Mouse (Mus musculus) kidney, postnatal 0 days (tissue): Measurements from ENCODE around the gene Col9a2. TPM values are rescaled to one million over a fixed set of nuclear protein-coding genes. Genes with fewer than 3 reads are reported as not detected.

Experiments
- ATAC-seq: fragments of 200-750 bp; cut with Nextera tagmentation; replicated peaks from 2 replicates; pipeline ENCODE4 v1.8.0; 2017; ENCODE audit warnings: low read depth, moderate number of reproducible peaks, moderate TSS enrichment, moderate library complexity; ENCODE audit not compliant: low FRiP score
- DNase-seq: peaks from one replicate; pipeline ENCODE4 v3.0.0-alpha.2; 2016; ENCODE audit warnings: low spot score
- H3K27ac ChIP-seq: fragments of 300-500 bp; sonication (generic); 2 replicates; pipeline ENCODE4 v1.5.1; 2014; ENCODE audit warnings: mild to moderate bottlenecking
- H3K27me3 ChIP-seq: fragments of 300-500 bp; sonication (generic); 2 replicates; pipeline ENCODE4 v1.6.1; 2014; ENCODE audit warnings: low read length, mixed read lengths; ENCODE audit not compliant: insufficient read depth
- H3K36me3 ChIP-seq: fragments of 300-500 bp; sonication (generic); 2 replicates; pipeline ENCODE4 v1.6.1; 2014; ENCODE audit warnings: low read length, mixed read lengths; ENCODE audit not compliant: insufficient read depth
- H3K4me1 ChIP-seq: fragments of 300-500 bp; sonication (generic); replicated peaks from 2 replicates; pipeline ENCODE4 v1.6.1; 2014; ENCODE audit warnings: antibody characterized with exemption, low read length, mixed read lengths; ENCODE audit not compliant: insufficient read depth
- H3K4me2 ChIP-seq: fragments of 300-500 bp; sonication (generic); 2 replicates; pipeline ENCODE4 v1.6.1; 2014; ENCODE audit warnings: mild to moderate bottlenecking, low read length, moderate library complexity, mixed read lengths
- H3K4me3 ChIP-seq: fragments of 300-500 bp; sonication (generic); replicated peaks from 2 replicates; pipeline ENCODE4 v1.5.1; 2014; ENCODE audit warnings: low read depth, low read length
- H3K9ac ChIP-seq: fragments of 300-500 bp; sonication (generic); 2 replicates; pipeline ENCODE4 v1.6.1; 2014; ENCODE audit warnings: low read depth, low read length
- H3K9me3 ChIP-seq: fragments of 300-500 bp; sonication (generic); replicated peaks from 2 replicates; pipeline ENCODE4 v1.6.1; 2016; ENCODE audit warnings: low read length, inconsistent platforms, mixed read lengths
- CTCF ChIP-seq: IDR thresholded peaks from 2 replicates; pipeline ENCODE4 v1.5.1; 2016; ENCODE audit warnings: antibody characterized with exemption, low read depth, mild to moderate bottlenecking, moderate library complexity
- WGBS: fragments of 180-500 bp; shearing (Covaris S2); extraction: QIAGEN DNeasy Blood & Tissue Kit; methylation state at CpG from one replicate; pipeline ENCODE4 v1.1.7; 2014; 5-methylcytosine and 5-hydroxymethylcytosine counted together
- polyA plus RNA-seq: library from polyadenylated mRNA; unstranded; fragments of >200 nt; fragmentation: Nextera tagmentation; extraction: Ambion mirVana; gene quantifications from 2 replicates; pipeline ENCODE4 v1.2.1, GENCODE M21; 2015

Gene Col9a2
- polyA plus RNA-seq, 1 experiment from 2014 or later, result 3.0 TPM

- no peaks in the 10 kb centered on the region for H3K27me3 ChIP-seq
- no peak overlapping the region for H3K4me2 ChIP-seq
- WGBS, result 77% methylated on average over 11 of the region's 11 CpGs
- no peaks in the 10 kb centered on the region for H3K36me3 ChIP-seq
- TF ChIP-seq CTCF, result no peak
- DNase-seq (no peak), ATAC-seq (no peak)
- no peak overlapping the region for H3K9ac ChIP-seq
- no peaks in the 10 kb centered on the region for H3K9me3 ChIP-seq
- 0 out of 2 replicates have a peak, but pooled peaks cover 18% of the 10 kb centered on the region for H3K4me1 ChIP-seq
- H3K4me3 ChIP-seq, result no peak overlapping the region
- no peak overlapping the region for H3K27ac ChIP-seq
These were observed 28.2 kb upstream of the Col9a2 start for GRCm38 (mm10) chr4:121010770-121011549.

GRCm38 (mm10) chr4:121014594-121015267 is 24.5 kb upstream of the Col9a2 start:
- 62% methylated on average over 10 of the region's 10 CpGs for WGBS

GRCm38 (mm10) chr4:121015268-121015659 is 23.9 kb upstream of the Col9a2 start:
- H3K27ac ChIP-seq, result no peak overlapping the region
- no peak for TF ChIP-seq CTCF
- H3K4me3 ChIP-seq, result 0 out of 2 replicates have a peak overlapping the region, but pooled peaks have one; percentile 85
- ATAC-seq (no peak), DNase-seq (no peak)
- H3K4me2 ChIP-seq, result peak overlapping the region; percentile 81
- WGBS, result 72% methylated on average over 7 of the region's 7 CpGs
- H3K9me3 ChIP-seq, result no peaks in the 10 kb centered on the region
- no peaks in the 10 kb centered on the region for H3K36me3 ChIP-seq
- no peak overlapping the region for H3K9ac ChIP-seq
- 0 out of 2 replicates have a peak, but pooled peaks cover 15% of the 10 kb centered on the region for H3K4me1 ChIP-seq
- H3K27me3 ChIP-seq, result no peaks in the 10 kb centered on the region

More at GRCm38 (mm10) chr4:121014594-121015267, 24.5 kb upstream of the Col9a2 start:
- Histone ChIP-seq H3K27ac (no peak overlapping the region), H3K9ac (no peak overlapping the region), H3K4me2 (peak overlapping the region; percentile 81; the same call in 1 of the 2 replicates), H3K27me3 (no peaks in the 10 kb centered on the region), H3K36me3 (no peaks in the 10 kb centered on the region), H3K4me1 (0 out of 2 replicates have a peak, but pooled peaks cover 15% of the 10 kb centered on the region), H3K4me3 (no peak overlapping the region), H3K9me3 (no peaks in the 10 kb centered on the region)
- no peak for TF ChIP-seq CTCF
- ATAC-seq, result no peak
- DNase-seq, result no peak

GRCm38 (mm10) chr4:121016021-121016898 is 22.9 kb upstream of the Col9a2 start:
- Histone ChIP-seq H3K4me3 (peak overlapping the region; percentile 85), H3K27ac (peak overlapping the region; percentile 72), H3K4me2 (peak overlapping the region; percentile 81), H3K9ac (peak overlapping the region; percentile 80), H3K27me3 (no peaks in the 10 kb centered on the region), H3K4me1 (0 out of 2 replicates have a peak, but pooled peaks cover 15% of the 10 kb centered on the region), H3K9me3 (no peaks in the 10 kb centered on the region), H3K36me3 (no peaks in the 10 kb centered on the region)
- 3% methylated on average over 40 of the region's 40 CpGs for WGBS
- ATAC-seq, result peak; percentile 38; the same call in 1 of the 2 replicates
- TF ChIP-seq CTCF, result no peak
- no peak for DNase-seq

GRCm38 (mm10) chr4:121016928-121017657 is 22.1 kb upstream of the Col9a2 start, which contains the start of gene Smap2:
TSS of gene Smap2 (minus strand) at chr4:121017247.
- TF ChIP-seq CTCF, result peak; percentile 65
- H3K4me1 ChIP-seq, result 0 out of 2 replicates have a peak, but pooled peaks cover 15% of the 10 kb centered on the region
- peak; percentile 97 for ATAC-seq
- no peaks in the 10 kb centered on the region for H3K27me3 ChIP-seq
- H3K9ac ChIP-seq, result peak within 1 kb of the TSS; percentile 80
- peak within 1 kb of the TSS; percentile 72 for H3K27ac ChIP-seq
- H3K36me3 ChIP-seq, result no peaks in the 10 kb centered on the region
- DNase-seq, result peak; percentile 100
- WGBS, result under 1% methylated on average over 35 of the region's 48 CpGs
- peak within 1 kb of the TSS; percentile 81 for H3K4me2 ChIP-seq
- no peaks in the 10 kb centered on the region for H3K9me3 ChIP-seq
- H3K4me3 ChIP-seq, result peak within 1 kb of the TSS; percentile 85
